Mouse (Mus musculus): ENCODE measurements around the gene Msmb. TPM values are rescaled to one million over a fixed set of nuclear protein-coding genes. Genes with fewer than 3 reads are reported as not detected.
"Not testable (repeated sequence)": the region's sequence is repeated elsewhere in the genome, so short reads cannot be mapped to it uniquely, and the experiment has no call there.

Gene Msmb
- polyA plus RNA-seq, 1 experiment from 2014 or later, result not detected

GRCm38 (mm10) chr14:32112124-32112523 lies 29.7 kb upstream of the Msmb start:
- H3K27me3 ChIP-seq (replicated peaks; ENCODE audit: control insufficient read depth, insufficient read depth, low read length); H3K9me3 ChIP-seq (ENCODE audit: control insufficient read depth, low read length); ATAC-seq; H3K4me1 ChIP-seq (ENCODE audit: control insufficient read depth, insufficient read depth, low read length); H3K4me3 ChIP-seq (ENCODE audit: low read length); H3K36me3 ChIP-seq (ENCODE audit: control insufficient read depth, insufficient read depth, low read length); H3K4me2 ChIP-seq (ENCODE audit: low read depth, low read length); H3K27ac ChIP-seq (ENCODE audit: low read length); H3K9ac ChIP-seq (ENCODE audit: low read depth, low read length): not testable (repeated sequence)
- whole genome bisulfite sequencing, result 90% methylated on average over 10 of the region's 10 CpGs

GRCm38 (mm10) chr14:32120940-32121919 lies 20.6 kb upstream of the Msmb start:
- Histone ChIP-seq H3K4me2 (ENCODE audit: low read depth, low read length) (no peak overlapping the region), H3K4me3 (ENCODE audit: low read length) (no peak overlapping the region), H3K9me3 (ENCODE audit: control insufficient read depth, low read length) (no peaks in the 10 kb centered on the region), H3K4me1 (ENCODE audit: control insufficient read depth, insufficient read depth, low read length) (no peaks in the 10 kb centered on the region), H3K27me3 (replicated peaks; ENCODE audit: control insufficient read depth, insufficient read depth, low read length) (no peaks in the 10 kb centered on the region), H3K36me3 (ENCODE audit: control insufficient read depth, insufficient read depth, low read length) (no peaks in the 10 kb centered on the region), H3K27ac (ENCODE audit: low read length) (no peak overlapping the region), H3K9ac (ENCODE audit: low read depth, low read length) (no peak overlapping the region)
- WGBS, result 64% methylated on average over 11 of the region's 11 CpGs
- no peak for ATAC-seq

- Histone ChIP-seq H3K9me3 (ENCODE audit: control insufficient read depth, low read length) (no peaks in the 10 kb centered on the region), H3K9ac (ENCODE audit: low read depth, low read length) (no peak overlapping the region), H3K27ac (ENCODE audit: low read length) (no peak overlapping the region), H3K36me3 (ENCODE audit: control insufficient read depth, insufficient read depth, low read length) (no peaks in the 10 kb centered on the region), H3K27me3 (replicated peaks; ENCODE audit: control insufficient read depth, insufficient read depth, low read length) (no peaks in the 10 kb centered on the region), H3K4me3 (ENCODE audit: low read length) (no peak overlapping the region), H3K4me2 (ENCODE audit: low read depth, low read length) (no peak overlapping the region), H3K4me1 (ENCODE audit: control insufficient read depth, insufficient read depth, low read length) (no peaks in the 10 kb centered on the region)
- WGBS, result 48% methylated on average over 2 of the region's 2 CpGs
- 0 out of 2 replicates have a peak, but pooled peaks have one; percentile 40 for ATAC-seq
These were observed 19.9 kb upstream of the Msmb start for GRCm38 (mm10) chr14:32121920-32122315.

- no peaks in the 10 kb centered on the region for H3K4me1 ChIP-seq (ENCODE audit: control insufficient read depth, insufficient read depth, low read length)
- ATAC-seq, result no peak
- WGBS, result 61% methylated on average over 3 of the region's 3 CpGs
These were observed 17.6 kb upstream of the Msmb start for GRCm38 (mm10) chr14:32124261-32124660.

GRCm38 (mm10) chr14:32125256-32125655 lies 16.6 kb upstream of the Msmb start:
- WGBS, result 85% methylated on average over 5 of the region's 5 CpGs
- not testable (repeated sequence) for H3K4me3 ChIP-seq (ENCODE audit: low read length); H3K4me2 ChIP-seq (ENCODE audit: low read depth, low read length); H3K4me1 ChIP-seq (ENCODE audit: control insufficient read depth, insufficient read depth, low read length); H3K27ac ChIP-seq (ENCODE audit: low read length); H3K27me3 ChIP-seq (replicated peaks; ENCODE audit: control insufficient read depth, insufficient read depth, low read length); H3K36me3 ChIP-seq (ENCODE audit: control insufficient read depth, insufficient read depth, low read length); H3K9ac ChIP-seq (ENCODE audit: low read depth, low read length); ATAC-seq; H3K9me3 ChIP-seq (ENCODE audit: control insufficient read depth, low read length)

More at GRCm38 (mm10) chr14:32124261-32124660, 17.6 kb upstream of the Msmb start:
- H3K4me2 ChIP-seq (ENCODE audit: low read depth, low read length), result no peak overlapping the region
- no peaks in the 10 kb centered on the region for H3K9me3 ChIP-seq (ENCODE audit: control insufficient read depth, low read length)
- no peak overlapping the region for H3K4me3 ChIP-seq (ENCODE audit: low read length)
- H3K27me3 ChIP-seq (replicated peaks; ENCODE audit: control insufficient read depth, insufficient read depth, low read length), result no peaks in the 10 kb centered on the region
- no peak overlapping the region for H3K27ac ChIP-seq (ENCODE audit: low read length)
- H3K9ac ChIP-seq (ENCODE audit: low read depth, low read length), result no peak overlapping the region
- no peaks in the 10 kb centered on the region for H3K36me3 ChIP-seq (ENCODE audit: control insufficient read depth, insufficient read depth, low read length)

- Histone ChIP-seq H3K36me3 (ENCODE audit: control insufficient read depth, insufficient read depth, low read length) (no peaks in the 10 kb centered on the region), H3K4me2 (ENCODE audit: low read depth, low read length) (no peak overlapping the region), H3K4me1 (ENCODE audit: control insufficient read depth, insufficient read depth, low read length) (no peaks in the 10 kb centered on the region), H3K9me3 (ENCODE audit: control insufficient read depth, low read length) (no peaks in the 10 kb centered on the region), H3K9ac (ENCODE audit: low read depth, low read length) (no peak overlapping the region), H3K27ac (ENCODE audit: low read length) (no peak overlapping the region), H3K4me3 (ENCODE audit: low read length) (no peak overlapping the region), H3K27me3 (replicated peaks; ENCODE audit: control insufficient read depth, insufficient read depth, low read length) (no peaks in the 10 kb centered on the region)
- 76% methylated on average over 5 of the region's 5 CpGs for WGBS
- no peak for ATAC-seq
These were observed 13.4 kb upstream of the Msmb start for GRCm38 (mm10) chr14:32128409-32128808.

- H3K36me3 ChIP-seq (ENCODE audit: control insufficient read depth, insufficient read depth, low read length), result no peaks in the 10 kb centered on the region
- peaks cover 8% of the 10 kb centered on the region for H3K4me1 ChIP-seq (ENCODE audit: control insufficient read depth, insufficient read depth, low read length)
- H3K27me3 ChIP-seq (replicated peaks; ENCODE audit: control insufficient read depth, insufficient read depth, low read length), result no peaks in the 10 kb centered on the region
- no peak overlapping the region for H3K9ac ChIP-seq (ENCODE audit: low read depth, low read length)
- ATAC-seq, result no peak
- WGBS, result 44% methylated on average over 4 of the region's 4 CpGs
- H3K9me3 ChIP-seq (ENCODE audit: control insufficient read depth, low read length), result no peaks in the 10 kb centered on the region
- no peak overlapping the region for H3K27ac ChIP-seq (ENCODE audit: low read length)
- no peak overlapping the region for H3K4me2 ChIP-seq (ENCODE audit: low read depth, low read length)
- H3K4me3 ChIP-seq (ENCODE audit: low read length), result no peak overlapping the region
These were observed 10.0 kb upstream of the Msmb start for GRCm38 (mm10) chr14:32131836-32132235.

- ATAC-seq, result 0 out of 2 replicates have a peak, but pooled peaks have one; percentile 26
- no peak overlapping the region for H3K4me3 ChIP-seq (ENCODE audit: low read length)
- H3K27ac ChIP-seq (ENCODE audit: low read length), result peak overlapping the region; percentile 23; the same call in 1 of the 2 replicates
- 26% methylated on average over 2 of the region's 2 CpGs for WGBS
- H3K27me3 ChIP-seq (replicated peaks; ENCODE audit: control insufficient read depth, insufficient read depth, low read length), result no peaks in the 10 kb centered on the region
- H3K4me1 ChIP-seq (ENCODE audit: control insufficient read depth, insufficient read depth, low read length), result peaks cover 8% of the 10 kb centered on the region
- no peak overlapping the region for H3K9ac ChIP-seq (ENCODE audit: low read depth, low read length)
- H3K36me3 ChIP-seq (ENCODE audit: control insufficient read depth, insufficient read depth, low read length), result no peaks in the 10 kb centered on the region
- no peaks in the 10 kb centered on the region for H3K9me3 ChIP-seq (ENCODE audit: control insufficient read depth, low read length)
- H3K4me2 ChIP-seq (ENCODE audit: low read depth, low read length), result no peak overlapping the region
These were observed 7.5 kb upstream of the Msmb start for GRCm38 (mm10) chr14:32134293-32134692.

GRCm38 (mm10) chr14:32136467-32136866 lies 5.4 kb upstream of the Msmb start:
- H3K4me1 ChIP-seq (ENCODE audit: control insufficient read depth, insufficient read depth, low read length); H3K4me2 ChIP-seq (ENCODE audit: low read depth, low read length); H3K9me3 ChIP-seq (ENCODE audit: control insufficient read depth, low read length); ATAC-seq; H3K9ac ChIP-seq (ENCODE audit: low read depth, low read length); H3K4me3 ChIP-seq (ENCODE audit: low read length); H3K27me3 ChIP-seq (replicated peaks; ENCODE audit: control insufficient read depth, insufficient read depth, low read length); H3K36me3 ChIP-seq (ENCODE audit: control insufficient read depth, insufficient read depth, low read length); H3K27ac ChIP-seq (ENCODE audit: low read length): not testable (repeated sequence)
- WGBS, result 60% methylated on average over 3 of the region's 3 CpGs
